Mouse (Mus musculus) lung, postnatal 25 days (tissue): ENCODE measurements around the gene Adipor1.
A peak's percentile ranks its signal among the peaks of the same experiment; 100 is the strongest.

ENCODE experiments used
- DNase-seq: peaks from one replicate; pipeline ENCODE4 v3.0.0; 2022; ENCODE audit warnings: low spot score

Adipor1 gene

DNA sequence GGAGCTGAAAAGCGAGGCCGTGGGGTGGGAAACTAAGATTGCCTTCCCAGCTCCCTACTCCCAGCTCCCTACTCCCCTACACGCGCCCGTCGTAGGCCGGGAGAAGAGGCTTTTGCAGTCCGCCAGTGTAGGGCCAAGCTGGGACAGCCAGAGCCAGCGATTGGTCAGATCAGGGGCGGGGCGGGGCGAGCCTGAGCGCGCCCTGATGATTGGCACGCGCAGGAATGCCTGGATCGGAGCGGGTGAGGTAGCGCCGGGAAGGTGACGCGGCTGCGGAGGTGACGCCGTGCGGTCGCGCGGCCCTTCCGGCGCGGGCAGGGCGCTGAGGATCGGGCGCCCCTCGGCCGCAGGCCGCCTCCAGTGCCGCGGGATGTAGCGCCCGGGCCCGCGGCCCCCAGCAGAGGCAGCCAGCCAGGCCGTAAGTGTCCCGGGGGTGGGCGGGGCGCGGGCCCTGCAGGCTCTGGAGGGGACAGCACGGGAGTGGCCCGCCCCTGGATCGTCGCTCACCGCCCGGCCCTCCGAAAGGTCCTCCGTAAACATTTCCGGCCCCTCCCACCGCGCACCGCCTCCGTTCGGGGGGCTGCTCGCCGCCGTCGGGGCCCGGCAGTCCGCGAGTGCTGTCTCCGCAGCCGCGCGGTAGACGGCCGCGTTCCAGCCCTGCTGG lies at the start of gene Adipor1:
Adipor1 (plus strand) TSS at position 211 of the 664 bp plus-strand sequence.
- peak; percentile 99 for DNase-seq

DNA sequence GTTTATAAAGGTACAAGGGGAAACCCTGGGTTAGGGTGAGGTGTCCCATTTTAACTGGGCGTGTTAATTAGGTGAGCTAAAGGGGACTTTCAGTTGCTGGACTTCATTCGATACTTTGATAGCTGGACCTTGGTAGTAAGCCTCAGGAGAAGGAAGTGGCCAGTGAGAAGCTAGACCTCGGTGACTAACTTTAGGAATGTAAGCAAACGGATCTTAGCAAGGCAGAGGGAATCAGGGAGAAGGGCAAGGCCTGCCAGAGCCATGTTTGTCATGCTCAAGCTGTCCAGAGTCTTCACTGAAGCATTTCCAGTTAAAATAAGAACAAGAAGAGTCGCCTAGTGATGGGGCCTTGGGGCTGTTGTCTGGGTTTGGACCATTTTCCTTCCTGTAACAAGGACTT lies 49.7 kb upstream of the Adipor1 start:
- DNase-seq: no peak

DNA sequence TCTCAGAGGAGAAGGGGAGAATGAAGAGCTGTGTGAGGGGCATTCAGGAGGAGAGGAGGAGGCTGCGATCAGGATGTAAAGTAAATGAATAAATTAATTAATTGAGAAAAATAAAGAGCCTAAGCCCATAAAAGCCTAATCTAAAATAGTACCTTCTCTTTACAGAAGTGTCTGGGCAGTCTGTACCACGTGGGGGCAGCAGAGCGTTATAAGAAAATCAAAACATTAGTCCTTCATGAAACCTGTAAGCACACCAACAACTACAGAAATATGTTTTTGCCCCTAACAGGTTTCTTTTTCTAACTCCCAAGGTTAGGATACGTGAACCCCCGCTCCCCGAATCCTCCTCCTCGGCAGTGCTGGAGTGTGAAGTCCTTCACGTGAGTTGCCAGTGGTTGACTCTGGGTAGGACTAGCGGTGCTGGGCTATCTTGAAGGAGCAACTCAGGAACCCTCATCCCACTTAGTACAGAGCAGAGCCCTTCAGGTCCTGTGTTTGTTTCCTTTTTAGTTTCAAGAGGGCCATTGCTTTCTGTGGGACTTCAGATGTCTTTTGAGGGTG lies 46.3 kb upstream of the Adipor1 start:
- peak; percentile 64 for DNase-seq

DNA sequence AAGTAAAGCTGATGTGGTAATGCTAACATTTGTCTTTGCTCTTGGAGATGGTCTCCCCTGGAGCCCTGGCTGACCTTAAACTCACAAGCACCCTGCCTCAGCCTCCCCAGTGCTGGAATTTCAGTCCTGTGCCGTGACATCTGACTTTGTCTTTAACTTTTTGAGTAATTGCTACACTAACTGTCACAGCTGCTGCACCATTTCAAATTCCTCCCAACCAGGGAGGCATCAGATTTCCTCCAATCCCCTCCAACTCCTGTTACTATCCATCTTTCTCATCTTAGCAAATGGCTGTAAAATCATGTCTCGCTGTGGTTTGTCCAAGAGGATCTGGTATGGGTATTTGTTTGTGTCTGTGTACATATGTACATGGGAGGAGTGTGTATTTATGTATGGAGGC lies 41.1 kb upstream of the Adipor1 start:
- no peak for DNase-seq

DNA sequence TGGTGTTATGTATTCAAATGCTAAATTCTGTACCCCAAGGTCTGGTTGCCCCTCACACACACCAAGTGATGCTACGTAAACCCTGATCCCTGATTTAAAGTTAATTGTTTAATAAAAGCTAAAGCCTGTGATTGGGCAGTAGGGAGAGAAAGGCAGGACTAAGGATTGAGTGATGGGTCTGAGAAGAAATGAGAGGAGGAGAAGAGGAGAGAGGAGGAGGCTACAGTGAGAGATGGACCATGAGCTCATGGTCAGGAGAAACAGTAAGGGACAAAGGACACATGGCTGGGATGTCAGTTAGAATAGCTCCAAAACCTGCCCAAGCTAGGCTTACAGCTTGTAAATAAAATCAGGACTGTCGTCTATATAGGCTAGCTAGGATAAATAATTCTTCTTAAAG lies 34.1 kb upstream of the Adipor1 start:
- DNase-seq: no peak

DNA sequence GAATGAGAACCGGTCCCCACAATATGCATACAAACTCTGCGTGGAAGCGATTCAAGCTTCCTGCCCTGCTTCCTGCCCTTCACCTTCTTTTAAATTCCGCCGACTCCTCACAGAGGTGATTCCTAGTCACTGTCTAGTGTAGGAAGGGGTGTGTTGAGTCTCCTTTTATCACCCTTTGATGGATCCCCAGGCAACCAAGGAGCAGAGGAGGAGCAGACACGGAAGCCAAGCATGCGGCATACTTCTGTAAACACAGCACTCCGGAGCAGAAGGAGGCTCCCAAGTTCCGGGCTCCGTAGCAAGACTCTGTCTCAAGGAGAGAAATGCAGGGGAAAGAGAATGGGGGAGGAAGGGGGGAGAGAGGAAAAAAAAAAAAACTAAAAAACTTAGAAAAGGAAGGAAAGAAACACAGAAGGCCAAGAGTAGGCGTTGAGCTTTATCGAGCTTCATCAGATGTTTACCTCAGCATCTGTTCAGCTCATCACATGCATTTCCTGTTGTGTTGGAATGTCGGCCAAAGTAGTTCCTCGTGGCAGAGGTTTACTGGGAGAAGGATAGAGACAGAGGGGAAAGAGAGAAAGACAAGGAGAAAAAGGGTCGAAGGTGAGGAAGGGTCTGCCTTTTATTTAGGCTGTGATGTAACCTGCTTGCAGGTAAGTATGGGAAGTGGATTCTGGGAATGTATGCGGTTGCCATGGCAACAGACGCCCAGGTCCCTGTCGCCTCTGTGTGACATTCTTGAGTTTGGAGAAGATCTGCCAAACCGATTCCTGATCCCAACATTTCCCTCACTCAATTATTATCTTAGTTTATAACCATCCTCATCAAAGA lies 33.2 kb upstream of the Adipor1 start:
- DNase-seq: no peak

DNA sequence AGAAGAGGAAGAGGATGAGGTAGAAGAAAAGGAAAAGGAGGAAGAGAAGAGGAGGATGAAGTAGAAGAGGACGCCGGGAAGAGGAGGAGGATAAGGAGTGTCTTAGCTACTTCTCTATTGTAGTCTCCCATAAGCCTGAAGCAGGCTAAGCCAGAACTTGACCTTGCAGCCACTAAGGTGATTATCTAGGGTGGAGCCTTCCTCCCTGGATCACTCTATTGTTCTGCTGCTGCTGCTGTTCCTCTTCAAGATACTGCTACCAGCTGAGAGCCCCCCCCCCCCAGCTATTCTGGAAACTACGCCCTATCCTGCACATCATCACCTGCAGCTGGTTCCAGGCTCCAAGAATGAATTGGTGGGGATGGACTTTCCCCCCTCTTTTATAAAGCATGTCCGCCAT lies 30.6 kb upstream of the Adipor1 start:
- no peak for DNase-seq

DNA sequence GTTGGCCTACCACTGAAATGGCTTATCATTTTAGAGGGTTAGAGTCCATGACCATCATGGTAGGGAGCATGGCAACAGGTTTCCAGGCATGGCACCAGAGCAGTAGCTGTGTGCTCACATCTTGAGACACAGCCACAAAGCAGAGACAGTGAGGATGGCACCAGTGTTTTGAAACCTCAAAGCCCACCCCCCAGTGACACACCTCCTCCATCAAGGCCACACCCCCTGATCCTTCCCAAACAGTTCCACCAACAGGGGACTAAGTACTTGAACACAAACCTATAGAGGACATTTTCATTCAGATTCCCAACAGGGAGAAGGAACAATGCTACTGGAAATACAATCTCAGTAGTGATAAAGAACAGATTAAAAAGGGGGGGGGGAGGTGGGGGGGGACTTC lies 30.0 kb upstream of the Adipor1 start:
- DNase-seq: no peak

DNA sequence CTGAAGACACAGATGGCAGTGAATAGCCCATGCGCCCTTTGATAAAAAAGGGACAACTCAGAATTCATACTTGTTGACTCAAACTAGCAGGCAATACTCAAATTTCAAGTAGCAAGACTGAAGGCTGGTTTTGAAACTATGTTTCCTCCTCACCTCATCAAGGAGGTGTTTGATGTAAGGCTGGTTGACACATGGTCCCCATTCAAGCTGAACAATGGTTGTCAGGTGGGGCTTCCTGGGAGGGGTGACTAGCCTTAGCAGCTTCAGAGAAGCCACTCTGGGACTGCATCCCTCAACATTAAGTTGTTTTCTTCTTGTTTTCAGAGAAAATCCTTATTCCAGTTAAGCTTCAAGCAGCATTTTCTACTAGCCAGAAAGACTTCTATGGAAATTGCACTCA lies 29.5 kb upstream of the Adipor1 start, which contains the start of gene 4933406M09Rik:
4933406M09Rik (plus strand) TSS at position 275 of the 400 bp plus-strand sequence.
- DNase-seq: no peak

DNA sequence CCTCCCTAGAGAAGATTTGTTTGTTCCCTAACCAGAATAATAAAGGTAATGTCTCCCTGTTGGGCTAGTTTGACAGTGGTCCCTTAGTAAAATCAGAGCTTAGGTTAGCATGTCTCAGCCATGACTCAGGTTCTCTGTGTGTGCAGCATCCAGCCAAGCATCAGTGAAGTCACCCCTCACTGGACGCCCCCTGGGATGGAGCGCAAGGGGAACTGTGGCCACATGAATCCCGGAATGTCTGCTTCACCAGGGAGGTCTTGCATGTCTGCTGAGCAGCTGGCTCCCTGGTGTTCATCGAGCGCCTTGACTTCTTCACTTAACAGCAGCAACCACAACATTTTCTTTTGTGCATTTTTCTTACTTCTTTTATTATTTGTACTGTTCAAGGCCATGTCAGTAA lies 21.4 kb upstream of the Adipor1 start:
- no peak for DNase-seq

DNA sequence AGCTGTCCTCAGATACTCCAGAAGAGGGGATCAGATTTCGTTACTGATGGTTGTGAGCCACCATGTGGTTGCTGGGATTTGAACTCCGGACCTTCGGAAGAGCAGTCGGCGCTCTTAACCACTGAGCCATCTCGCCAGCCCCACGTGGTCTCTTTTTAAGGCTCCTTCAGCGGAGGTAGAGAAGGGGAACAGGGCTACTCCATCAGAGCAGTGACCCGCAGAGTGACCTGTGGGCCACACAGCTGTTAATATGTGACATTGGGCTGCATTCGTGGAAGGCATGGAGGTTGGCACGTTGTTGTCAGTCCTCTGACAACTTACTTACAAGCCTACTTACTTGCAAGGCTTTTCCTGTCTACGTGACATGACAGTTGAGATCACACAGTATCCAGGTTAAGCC lies 17.0 kb upstream of the Adipor1 start:
- DNase-seq: no peak

DNA sequence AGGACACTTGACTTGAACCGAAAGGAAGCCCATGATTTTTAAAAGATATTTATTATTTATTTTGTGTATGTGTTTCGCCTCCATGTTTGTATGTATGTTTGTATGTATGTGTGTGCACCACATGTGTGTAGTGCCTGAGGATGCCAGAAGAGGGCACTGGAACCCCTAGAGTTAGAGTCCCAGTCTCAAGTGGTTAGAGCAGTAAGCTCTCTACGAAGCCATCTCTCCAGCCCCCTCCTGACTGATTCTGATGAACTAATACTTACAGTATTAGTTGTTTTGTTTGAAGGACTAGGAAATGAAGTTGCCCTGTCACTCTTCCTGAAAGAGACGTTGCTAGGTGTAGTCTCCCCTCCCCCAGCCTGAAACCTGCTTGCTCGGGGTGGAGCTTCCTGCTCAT lies 15.4 kb upstream of the Adipor1 start:
- no peak for DNase-seq

DNA sequence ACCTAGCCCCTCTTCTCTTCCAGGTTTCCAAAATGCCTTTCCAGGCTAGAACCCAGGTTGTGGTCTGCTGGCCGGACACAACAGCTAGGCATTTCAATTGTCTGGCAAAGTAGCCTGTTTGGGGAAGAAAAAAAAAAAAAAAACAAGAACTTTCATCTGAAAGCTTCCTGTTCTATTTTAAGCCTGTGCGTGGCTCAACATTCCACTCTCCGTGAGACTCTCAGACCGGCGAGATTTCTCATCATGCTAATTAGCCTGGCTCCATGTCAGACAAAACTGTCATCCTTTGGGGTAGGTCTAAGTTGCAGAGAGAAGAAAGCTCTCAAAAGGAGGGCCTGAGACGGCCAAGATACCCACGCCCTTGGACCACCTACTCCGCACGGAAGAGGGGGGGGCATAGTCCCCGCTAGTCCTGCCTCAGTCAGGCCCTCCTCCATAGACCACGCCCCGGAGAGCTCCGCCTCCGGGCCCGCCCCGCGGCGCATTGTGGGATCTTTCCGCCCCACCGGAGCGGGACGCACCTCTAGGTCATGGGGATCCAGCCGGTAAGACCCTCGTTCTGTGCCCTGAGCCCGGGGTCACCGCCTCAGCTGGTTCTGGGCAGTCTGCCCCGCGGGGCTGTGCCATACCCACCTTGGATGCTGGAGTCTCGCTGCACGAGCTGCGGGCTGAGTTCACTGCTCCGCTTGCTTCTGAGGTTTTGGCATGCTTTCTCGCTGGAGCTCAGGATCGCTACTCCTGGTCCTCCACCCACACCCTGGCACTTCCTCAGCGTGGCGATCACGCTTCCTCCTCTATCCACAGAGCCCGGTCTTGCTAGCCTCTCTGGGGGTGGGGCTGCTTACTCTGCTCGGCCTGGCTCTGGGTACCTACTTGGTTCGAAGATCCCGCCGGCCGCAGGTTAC lies 9.4 kb upstream of the Adipor1 start, which contains the start of gene Cyb5r1:
Cyb5r1 (plus strand) TSS at position 51 of the 905 bp plus-strand sequence.
- DNase-seq: peak; percentile 78

DNA sequence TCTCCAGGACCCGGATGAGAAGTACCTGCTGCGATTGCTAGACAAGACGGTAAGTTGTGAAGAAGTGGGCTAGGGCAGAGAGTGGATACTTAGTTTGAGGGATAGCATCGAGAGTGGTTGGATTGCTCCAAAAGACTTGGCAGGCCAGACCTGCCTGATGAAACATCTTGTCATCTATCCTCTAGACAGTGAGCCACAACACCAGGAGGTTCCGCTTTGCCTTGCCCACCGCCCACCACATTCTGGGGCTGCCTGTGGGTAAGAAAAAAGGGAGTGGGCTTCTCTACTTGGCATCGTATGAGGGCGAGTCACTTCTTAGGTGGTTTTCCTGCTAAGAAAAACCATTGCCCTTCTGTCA lies 8.8 kb upstream of the Adipor1 start:
- DNase-seq: no peak

DNA sequence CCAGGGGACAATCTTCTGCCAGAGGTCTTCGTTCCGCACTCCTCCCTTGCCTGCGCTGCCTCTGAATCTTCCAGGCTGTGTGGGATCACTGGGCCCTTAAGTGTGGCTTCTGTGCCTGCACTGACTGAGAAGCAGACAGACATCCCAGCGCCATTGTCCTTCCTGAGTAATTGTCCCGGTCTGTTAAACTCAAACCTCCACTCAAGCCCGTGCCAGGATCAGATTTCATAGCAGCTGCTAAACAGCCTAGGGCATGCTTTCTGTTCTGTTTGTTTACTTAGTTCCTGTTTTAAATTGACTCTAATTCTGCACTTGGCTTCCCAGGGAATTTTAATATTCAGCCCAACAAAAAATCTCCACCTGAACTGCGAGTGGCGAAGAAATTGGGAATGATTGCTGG lies 7.1 kb upstream of the Adipor1 start:
- no peak for DNase-seq

DNA sequence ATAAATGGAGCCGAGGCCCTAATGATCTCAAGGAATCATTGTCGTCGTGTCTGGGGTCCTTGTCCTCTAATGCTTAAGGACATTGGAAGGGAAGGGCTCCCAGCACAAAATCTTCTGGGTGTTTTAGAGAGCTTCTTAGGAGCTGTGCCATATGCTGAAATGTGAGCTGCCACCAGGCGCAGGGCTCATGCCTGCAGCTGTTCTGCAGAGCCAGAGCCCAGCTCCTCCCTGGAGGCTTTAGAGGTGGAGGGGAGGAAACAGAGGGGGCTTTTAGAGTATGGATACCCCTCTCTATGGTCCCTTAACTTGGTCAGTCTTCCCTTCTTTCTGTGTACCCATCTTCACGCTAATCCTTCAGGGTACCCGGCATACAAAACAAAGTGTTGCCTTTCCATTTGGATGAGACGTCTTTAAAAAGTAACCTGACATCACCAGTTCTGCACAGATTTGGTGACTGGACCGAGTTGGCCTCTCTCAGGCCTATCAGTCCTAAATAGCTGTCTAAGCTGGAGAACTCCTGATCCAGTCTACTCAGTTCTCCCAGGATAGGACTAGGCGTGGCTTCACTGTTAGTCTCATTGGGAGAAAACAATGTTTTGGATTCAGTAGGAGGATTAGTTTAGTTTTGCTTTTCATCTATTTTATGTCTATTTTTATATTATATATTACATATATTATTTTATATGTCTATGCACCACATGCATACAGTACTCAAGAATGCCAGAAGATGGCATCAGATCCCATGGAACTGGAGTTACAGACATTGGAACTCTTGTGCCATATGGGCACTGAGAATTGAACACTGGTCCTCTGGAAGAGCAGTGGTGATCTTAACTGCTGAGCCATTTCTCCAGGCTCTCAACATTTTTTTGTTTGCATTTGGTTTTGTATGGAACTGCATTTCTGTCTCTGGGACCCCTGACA lies 3.2 kb upstream of the Adipor1 start:
- no peak for DNase-seq

DNA sequence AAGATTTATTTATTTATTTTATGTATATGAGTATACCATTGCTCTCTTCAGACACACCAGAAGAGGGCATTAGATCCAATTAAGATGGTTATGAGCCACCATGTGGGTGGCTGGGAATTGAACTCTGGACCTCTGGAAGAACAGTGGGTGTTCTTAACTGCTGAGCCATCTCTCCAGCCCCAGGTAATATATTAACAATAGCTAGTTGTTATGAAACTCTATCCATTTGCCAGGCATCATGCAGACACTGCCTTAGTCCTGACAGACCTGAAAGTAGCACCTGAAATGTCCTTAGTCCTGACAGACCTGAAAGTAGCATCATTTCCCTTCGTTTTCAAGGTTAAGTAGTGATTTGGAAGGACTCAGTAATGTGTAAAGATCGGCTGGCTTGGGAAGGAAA lies 1.1 kb upstream of the Adipor1 start:
- DNase-seq: no peak

DNA sequence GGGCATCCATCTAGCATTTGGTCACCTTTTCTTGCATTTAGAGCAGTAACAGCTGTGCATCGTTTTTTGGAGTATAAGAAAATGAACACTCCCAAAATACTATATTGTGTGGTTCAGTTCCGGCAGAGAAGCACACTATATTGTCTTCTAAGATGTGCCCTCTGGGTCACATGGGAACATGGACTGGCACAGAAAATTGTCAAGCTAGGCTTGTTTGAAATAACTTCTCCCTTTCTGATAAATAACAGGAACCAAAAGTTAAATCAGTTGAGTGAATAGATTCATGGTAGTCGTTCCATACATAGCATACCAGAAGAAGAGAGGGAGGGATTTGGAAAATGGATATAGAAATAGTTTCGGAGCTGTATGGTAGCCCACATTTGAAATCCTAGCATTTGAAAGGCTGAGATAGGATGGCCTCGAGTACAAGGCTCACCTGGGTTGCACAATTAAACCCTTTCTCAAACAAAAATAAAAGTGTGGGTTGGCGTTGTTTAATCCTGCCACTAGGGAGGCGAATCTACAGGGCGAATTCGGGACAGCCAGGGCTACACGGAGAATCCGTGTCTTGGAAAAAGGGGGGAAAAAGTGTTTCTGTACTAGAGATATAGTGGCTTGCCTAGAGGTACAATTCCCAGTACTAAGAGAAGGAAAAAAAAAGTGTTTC lies 544 bp upstream of the Adipor1 start:
- no peak for DNase-seq

DNA sequence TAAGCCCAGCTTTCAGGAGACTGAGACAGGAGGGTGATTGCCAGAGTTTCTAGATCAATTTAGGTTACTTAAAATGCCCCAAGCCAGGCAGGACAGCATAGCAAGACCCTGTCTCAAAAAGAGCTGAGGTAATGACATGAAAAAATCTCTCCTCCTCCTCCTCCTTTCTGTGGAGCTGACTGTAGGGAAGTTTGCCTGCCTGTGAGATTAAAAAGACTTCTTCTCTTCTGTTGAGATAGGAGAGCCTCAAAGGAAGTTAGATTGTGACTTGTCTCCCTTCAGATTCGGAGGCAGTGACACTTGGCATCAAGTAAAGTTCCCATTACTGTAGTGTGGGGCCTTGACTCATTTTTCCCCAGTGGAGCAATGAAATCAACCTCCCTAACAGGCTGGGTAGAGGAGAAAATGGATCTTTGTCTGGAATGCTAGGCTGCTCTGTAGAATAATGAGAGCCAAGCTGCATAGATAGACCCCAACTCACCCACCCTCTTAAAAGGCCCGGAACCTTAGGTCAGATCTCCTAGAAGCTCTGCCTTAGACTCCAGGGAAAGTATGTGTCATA lies 3.3 kb downstream of the Adipor1 start:
- DNase-seq: no peak

DNA sequence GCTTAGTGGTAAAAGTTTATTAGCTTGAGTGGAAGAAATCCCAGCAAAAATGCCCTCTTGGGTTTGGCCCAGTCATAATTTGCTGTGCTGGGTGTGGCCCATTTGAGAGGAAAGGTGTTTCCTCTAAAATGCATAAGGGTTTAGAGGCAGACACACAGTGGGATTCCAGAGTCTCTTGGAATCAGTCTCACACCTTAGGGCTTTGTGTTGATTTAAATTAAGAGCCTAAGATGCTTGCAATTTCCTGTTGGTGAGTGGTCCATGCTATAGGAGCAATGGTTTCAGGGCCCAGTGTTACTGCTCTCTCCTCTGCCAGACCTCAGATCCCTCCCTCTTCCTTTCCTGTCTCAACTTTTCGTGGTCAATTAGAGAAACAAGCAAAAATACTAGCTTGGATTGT lies 4.0 kb downstream of the Adipor1 start:
- DNase-seq: no peak
